In the genomic region with DNA sequence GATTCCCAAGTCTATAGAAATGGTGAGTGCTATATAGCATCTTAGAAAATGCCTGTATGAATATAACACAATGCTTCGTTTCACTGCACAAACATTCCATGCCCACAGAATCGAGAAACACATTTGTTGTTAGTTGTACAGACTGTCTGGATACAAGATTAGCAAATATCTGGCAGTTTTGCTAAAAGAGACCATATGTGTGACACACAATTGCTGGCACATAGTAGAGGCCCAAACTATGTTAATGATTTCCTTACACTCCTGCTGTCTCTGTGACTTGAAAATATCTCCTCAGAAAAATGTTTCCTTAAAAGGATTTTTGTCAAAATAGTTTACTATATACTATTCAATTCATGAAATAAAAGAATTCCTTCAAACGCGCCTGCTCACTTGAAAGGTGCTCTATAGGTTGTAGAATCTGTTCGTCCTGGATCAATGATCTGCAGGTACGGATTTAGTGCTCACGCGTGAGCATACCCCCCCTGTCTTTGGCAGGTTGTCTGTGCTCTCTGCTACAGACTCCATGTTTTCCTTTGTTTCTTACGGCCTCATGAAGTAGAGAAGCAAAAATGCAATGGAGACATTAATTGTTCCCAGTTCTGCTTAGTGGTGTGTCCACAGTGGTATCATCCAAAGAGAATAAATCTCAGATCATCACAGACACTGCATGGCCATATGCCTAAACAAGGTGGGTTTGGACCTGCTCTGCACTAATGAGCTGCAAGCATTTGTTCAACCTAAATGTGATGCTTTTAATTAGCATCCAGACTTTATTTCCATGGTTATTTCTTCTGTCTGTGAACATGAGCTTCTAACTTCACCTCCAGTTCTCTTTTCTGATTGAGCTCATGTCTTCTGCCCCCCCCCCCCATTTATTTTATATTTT, we compare ENCODE assay signal across 21 mouse cellular contexts.
DNase-seq lines count a peak whose midpoint lies in the region; ATAC-seq and TF ChIP-seq lines count a peak whose summit lies in the region.
"Had no signal": no experiment of that assay in that cellular context is flagged by ENCODE, and none has a peak within 500 bp of the region (broad histone marks: within the 10 kb centered on the region; RNA-seq: fewer than 3 reads in every experiment).

No protein-coding gene starts in this region.

- DNase-seq in forebrain, embryonic 14.5 days (ENCODE audit: low spot score): peak; percentile 79
- peak; percentile 3 for DNase-seq in lung, embryonic 14.5 days
- no peak for DNase-seq in lung, postnatal 0 days (ENCODE audit: low spot score)
- DNase-seq in forelimb bud, embryonic 11.5 days (ENCODE audit: low read depth, low spot score): peak; percentile 7
- DNase-seq: adrenal gland, postnatal 36 days; B cell, adult 2 months; cerebellum, adult 8-10 months; gastrocnemius, postnatal 14 days; heart, adult 2 months; heart, postnatal 36 days; kidney, adult 9 months; lung, postnatal 10 days; midbrain, embryonic 14.5 days; thymus, postnatal 4 days had no signal

- H3K36me3 ChIP-seq in forebrain, embryonic 14.5 days (ENCODE audit: control insufficient read depth, insufficient read depth, low read length): no peaks in the 10 kb centered on the region
- H3K36me3 ChIP-seq in forebrain, embryonic 12.5 days (replicated peaks): no peaks in the 10 kb centered on the region
- H3K36me3 ChIP-seq in lung, embryonic 14.5 days (ENCODE audit: insufficient read depth): no peaks in the 10 kb centered on the region
- H3K36me3 ChIP-seq in lung, postnatal 0 days (ENCODE audit: insufficient read depth, low read length): no peaks in the 10 kb centered on the region
- H3K36me3 ChIP-seq: intestine, embryonic 15.5 days; liver, embryonic 15.5 days; neural tube, embryonic 13.5 days had no signal

- H3K9me3 ChIP-seq in forebrain, embryonic 14.5 days (replicated peaks; ENCODE audit: control insufficient read depth, low read length): no peaks in the 10 kb centered on the region
- H3K9me3 ChIP-seq in forebrain, embryonic 12.5 days: no peaks in the 10 kb centered on the region
- no peaks in the 10 kb centered on the region for H3K9me3 ChIP-seq in lung, embryonic 14.5 days (ENCODE audit: low read depth, low read length)
- H3K9me3 ChIP-seq in lung, postnatal 0 days (ENCODE audit: low read length): no peaks in the 10 kb centered on the region
- H3K9me3 ChIP-seq: intestine, embryonic 15.5 days; liver, embryonic 15.5 days; neural tube, embryonic 13.5 days had no signal

- TF ChIP-seq EP300 in lung, postnatal 0 days (IDR thresholded peaks at IDR 0.05): no peak

- H3K4me1 ChIP-seq in forebrain, embryonic 14.5 days (ENCODE audit: control insufficient read depth, insufficient read depth, low read length): no peaks in the 10 kb centered on the region
- H3K4me1 ChIP-seq in forebrain, embryonic 12.5 days: no peaks in the 10 kb centered on the region
- H3K4me1 ChIP-seq in lung, embryonic 14.5 days (ENCODE audit: insufficient read depth): no peaks in the 10 kb centered on the region
- H3K4me1 ChIP-seq in lung, postnatal 0 days (ENCODE audit: insufficient read depth, low read depth, low read length): no peaks in the 10 kb centered on the region
- H3K4me1 ChIP-seq: intestine, embryonic 15.5 days; liver, embryonic 15.5 days; neural tube, embryonic 13.5 days had no signal

- no peak overlapping the region for H3K4me3 ChIP-seq in forebrain, embryonic 14.5 days (ENCODE audit: low read depth, low read length)
- H3K4me3 ChIP-seq in forebrain, embryonic 12.5 days (replicated peaks): no peak overlapping the region
- no peak overlapping the region for H3K4me3 ChIP-seq in lung, embryonic 14.5 days (ENCODE audit: low read depth, low read length)
- H3K4me3 ChIP-seq in lung, postnatal 0 days (ENCODE audit: low read depth, low read length): no peak overlapping the region
- H3K4me3 ChIP-seq: heart, adult 2 months; intestine, embryonic 15.5 days; liver, embryonic 15.5 days; neural tube, embryonic 13.5 days had no signal

- no peak for TF ChIP-seq CTCF in lung, embryonic 14.5 days (IDR thresholded peaks at IDR 0.05; ENCODE audit: low read depth)
- TF ChIP-seq CTCF in lung, postnatal 0 days (IDR thresholded peaks at IDR 0.05): no peak

- H3K27ac ChIP-seq in forebrain, embryonic 14.5 days (ENCODE audit: low read depth, low read length): no peak overlapping the region; the same call in 1 of the 2 replicates
- no peak overlapping the region for H3K27ac ChIP-seq in forebrain, embryonic 12.5 days
- no peak overlapping the region for H3K27ac ChIP-seq in lung, embryonic 14.5 days (ENCODE audit: low read depth)
- no peak overlapping the region for H3K27ac ChIP-seq in lung, postnatal 0 days (ENCODE audit: low read length)
- H3K27ac ChIP-seq: heart, adult 2 months; hindbrain, embryonic 14.5 days; intestine, embryonic 15.5 days; liver, embryonic 15.5 days; neural tube, embryonic 13.5 days had no signal

- H3K4me2 ChIP-seq in forebrain, embryonic 14.5 days (ENCODE audit: low read length): no peak overlapping the region
- H3K4me2 ChIP-seq in forebrain, embryonic 12.5 days: no peak overlapping the region
- H3K4me2 ChIP-seq in lung, embryonic 14.5 days: no peak overlapping the region
- H3K4me2 ChIP-seq in lung, postnatal 0 days (replicated peaks; ENCODE audit: low read depth, low read length): no peak overlapping the region
- H3K4me2 ChIP-seq: hindbrain, embryonic 14.5 days; intestine, embryonic 15.5 days; liver, embryonic 15.5 days; neural tube, embryonic 13.5 days had no signal

- H3K9ac ChIP-seq in forebrain, embryonic 14.5 days (ENCODE audit: low read length): no peak overlapping the region
- H3K9ac ChIP-seq in forebrain, embryonic 12.5 days: no peak overlapping the region
- no peak overlapping the region for H3K9ac ChIP-seq in lung, embryonic 14.5 days
- H3K9ac ChIP-seq in lung, postnatal 0 days (replicated peaks; ENCODE audit: low read depth): no peak overlapping the region
- H3K9ac ChIP-seq: hindbrain, embryonic 14.5 days; intestine, embryonic 15.5 days; liver, embryonic 15.5 days; neural tube, embryonic 13.5 days had no signal

- ATAC-seq in forebrain, embryonic 14.5 days: peak; percentile 90
- ATAC-seq in forebrain, embryonic 12.5 days (ENCODE audit: low FRiP score): no peak
- ATAC-seq in lung, embryonic 14.5 days (ENCODE audit: insufficient read depth): no peak
- ATAC-seq in lung, postnatal 0 days: no peak
- ATAC-seq in granulocyte monocyte progenitor cell, adult 5-6 weeks (replicated peaks; ENCODE audit: poor library complexity, severe bottlenecking): no peak
- ATAC-seq in inflammation-experienced regulatory T-cells, adult 6 months: no peak
- ATAC-seq: intestine, embryonic 15.5 days had no signal

- H3K27me3 ChIP-seq in forebrain, embryonic 14.5 days (replicated peaks; ENCODE audit: control insufficient read depth, insufficient read depth, low read length): no peaks in the 10 kb centered on the region
- H3K27me3 ChIP-seq in forebrain, embryonic 12.5 days: no peaks in the 10 kb centered on the region
- no peaks in the 10 kb centered on the region for H3K27me3 ChIP-seq in lung, embryonic 14.5 days (ENCODE audit: insufficient read depth, low read length)
- no peaks in the 10 kb centered on the region for H3K27me3 ChIP-seq in lung, postnatal 0 days (replicated peaks; ENCODE audit: insufficient read depth, low read length)
- H3K27me3 ChIP-seq: intestine, embryonic 15.5 days; liver, embryonic 15.5 days; neural tube, embryonic 13.5 days had no signal

- 66% methylated on average over 9 of the region's 9 CpGs for WGBS in forebrain, embryonic 14.5 days
- WGBS in forebrain, embryonic 12.5 days: 81% methylated on average over 9 of the region's 9 CpGs
- 82% methylated on average over 9 of the region's 9 CpGs for WGBS in lung, embryonic 14.5 days
- WGBS in lung, postnatal 0 days: 80% methylated on average over 9 of the region's 9 CpGs
